Mouse (Mus musculus): ENCODE measurements at regions not wholly inside any gene's neighbourhood (a gene's known extent, or its start where the extent isn't known, plus 50 kb on each side); places are given as distances from the start of the nearest gene placed in this dataset.

DNA sequence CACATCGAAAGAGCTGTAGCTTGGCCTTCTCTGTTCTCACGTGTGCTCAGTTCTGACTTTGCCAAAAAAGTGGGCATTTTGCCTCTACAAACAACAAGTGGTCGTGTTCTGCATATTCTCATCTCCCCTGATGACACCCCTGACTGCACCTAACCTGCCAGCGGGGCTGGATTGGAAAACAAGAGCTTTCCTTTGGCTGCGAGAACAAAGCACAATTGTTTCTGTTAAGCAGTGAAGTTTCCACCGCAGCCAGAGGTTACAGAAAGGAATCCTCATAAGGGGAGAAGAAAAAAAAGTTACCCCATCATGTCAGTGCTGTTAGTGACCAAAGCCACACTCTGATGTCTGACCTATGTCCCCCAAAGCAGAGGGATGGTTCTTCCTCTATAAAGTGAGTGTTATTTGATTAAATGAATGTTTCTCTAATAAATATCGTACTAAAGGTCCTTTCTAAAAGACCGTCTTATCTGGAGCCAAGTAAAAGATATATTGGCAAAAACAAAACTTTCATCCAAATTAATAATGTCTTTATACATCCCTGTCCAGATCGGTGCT lies 371.4 kb upstream of the Intu start:
- Histone ChIP-seq H3K9me3 (no peaks in the 10 kb centered on the region), H3K27ac (replicated peaks) (no peak overlapping the region), H3K27me3 (replicated peaks; ENCODE audit: low read depth, poor library complexity, severe bottlenecking) (no peaks in the 10 kb centered on the region), H3K4me3 (no peak overlapping the region), H3K4me1 (peaks cover 12% of the 10 kb centered on the region; the same call in 1 of the 2 replicates), H3K36me3 (replicated peaks) (no peaks in the 10 kb centered on the region)
- 54% methylated on average over 9 of the region's 9 CpGs for WGBS
- DNase-seq (ENCODE audit: low spot score): peak; percentile 10

GRCm38 (mm10) chr3:40164181-40164580 lies 366.9 kb upstream of the Intu start:
- WGBS: 74% methylated on average over 1 of the region's 1 CpGs
- no peak overlapping the region for H3K4me3 ChIP-seq

DNA sequence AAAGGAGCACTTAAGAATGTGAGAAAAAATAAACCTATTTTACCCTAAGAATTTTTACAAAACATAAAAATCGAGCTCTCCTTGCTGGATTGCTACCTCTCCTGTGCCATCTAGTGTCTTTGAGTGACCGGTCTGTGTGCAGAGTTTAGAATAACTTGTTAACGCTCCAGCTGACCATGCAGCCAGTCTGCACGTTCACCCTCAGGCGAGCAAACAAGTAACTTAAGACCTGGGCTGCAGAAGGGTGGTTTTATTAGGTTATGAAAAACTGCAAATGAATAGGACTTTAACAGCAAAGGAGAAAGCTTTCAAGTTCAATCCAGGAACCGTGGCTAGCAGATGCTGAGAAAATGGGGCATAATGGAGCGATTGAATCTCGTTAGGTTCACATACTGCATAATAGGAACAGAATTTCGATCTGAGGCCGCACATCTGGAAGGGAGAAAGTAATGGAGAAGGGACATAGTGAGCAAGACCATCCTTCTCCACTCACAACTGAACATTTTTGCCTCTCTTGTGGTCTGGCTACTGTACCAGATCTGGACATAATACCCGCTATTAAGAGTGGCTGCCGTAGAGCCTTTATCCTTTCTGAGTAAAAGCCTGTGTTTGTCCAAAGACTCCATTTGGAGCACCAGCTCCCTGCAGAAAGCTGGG lies 363.0 kb upstream of the Intu start:
- H3K27me3 ChIP-seq (replicated peaks; ENCODE audit: low read depth, poor library complexity, severe bottlenecking): no peaks in the 10 kb centered on the region
- H3K4me1 ChIP-seq: peaks cover 10% of the 10 kb centered on the region
- H3K27ac ChIP-seq (replicated peaks): no peak overlapping the region; the same call in 1 of the 2 replicates
- WGBS: 54% methylated on average over 12 of the region's 12 CpGs
- no peaks in the 10 kb centered on the region for H3K9me3 ChIP-seq
- H3K4me3 ChIP-seq: no peak overlapping the region
- peak; percentile 41 for DNase-seq (ENCODE audit: low spot score)
- H3K36me3 ChIP-seq (replicated peaks): no peaks in the 10 kb centered on the region

More at GRCm38 (mm10) chr3:40164181-40164580, 366.9 kb upstream of the Intu start:
- Histone ChIP-seq H3K4me1 (peaks cover 16% of the 10 kb centered on the region), H3K9me3 (no peaks in the 10 kb centered on the region), H3K27ac (replicated peaks) (no peak overlapping the region), H3K27me3 (replicated peaks; ENCODE audit: low read depth, poor library complexity, severe bottlenecking) (no peaks in the 10 kb centered on the region), H3K36me3 (replicated peaks) (no peaks in the 10 kb centered on the region)
- DNase-seq (ENCODE audit: low spot score): no peak

- Histone ChIP-seq H3K9me3 (no peaks in the 10 kb centered on the region), H3K4me1 (peaks cover 10% of the 10 kb centered on the region), H3K36me3 (replicated peaks) (no peaks in the 10 kb centered on the region), H3K27ac (replicated peaks) (no peak overlapping the region), H3K4me3 (no peak overlapping the region), H3K27me3 (replicated peaks; ENCODE audit: low read depth, poor library complexity, severe bottlenecking) (no peaks in the 10 kb centered on the region)
- no peak for DNase-seq (ENCODE audit: low spot score)
- 87% methylated on average over 2 of the region's 2 CpGs for WGBS
Measured at GRCm38 (mm10) chr3:40169590-40169989, 361.5 kb upstream of the Intu start.

GRCm38 (mm10) chr3:40179726-40180317 lies 351.3 kb upstream of the Intu start:
- H3K27ac ChIP-seq (replicated peaks): no peak overlapping the region
- 70% methylated on average over 3 of the region's 3 CpGs for WGBS
- H3K36me3 ChIP-seq (replicated peaks): no peaks in the 10 kb centered on the region
- H3K4me3 ChIP-seq: no peak overlapping the region
- no peaks in the 10 kb centered on the region for H3K27me3 ChIP-seq (replicated peaks; ENCODE audit: low read depth, poor library complexity, severe bottlenecking)
- no peak for DNase-seq (ENCODE audit: low spot score)
- H3K4me1 ChIP-seq: no peaks in the 10 kb centered on the region
- H3K9me3 ChIP-seq: no peaks in the 10 kb centered on the region

GRCm38 (mm10) chr3:40185597-40186320 lies 345.3 kb upstream of the Intu start:
- H3K4me3 ChIP-seq: no peak overlapping the region
- WGBS: 86% methylated on average over 5 of the region's 5 CpGs
- H3K27ac ChIP-seq (replicated peaks): no peak overlapping the region
- no peaks in the 10 kb centered on the region for H3K9me3 ChIP-seq
- DNase-seq (ENCODE audit: low spot score): no peak
- H3K27me3 ChIP-seq (replicated peaks; ENCODE audit: low read depth, poor library complexity, severe bottlenecking): no peaks in the 10 kb centered on the region
- no peaks in the 10 kb centered on the region for H3K36me3 ChIP-seq (replicated peaks)
- no peaks in the 10 kb centered on the region for H3K4me1 ChIP-seq

- no peaks in the 10 kb centered on the region for H3K36me3 ChIP-seq (replicated peaks)
- H3K27ac ChIP-seq (replicated peaks): no peak overlapping the region
- no peaks in the 10 kb centered on the region for H3K9me3 ChIP-seq
- H3K27me3 ChIP-seq (replicated peaks; ENCODE audit: low read depth, poor library complexity, severe bottlenecking): no peaks in the 10 kb centered on the region
- no peak for DNase-seq (ENCODE audit: low spot score)
- WGBS: 84% methylated on average over 6 of the region's 6 CpGs
- no peaks in the 10 kb centered on the region for H3K4me1 ChIP-seq
- no peak overlapping the region for H3K4me3 ChIP-seq
Measured at GRCm38 (mm10) chr3:40189529-40189928, 341.6 kb upstream of the Intu start.

- 65% methylated on average over 4 of the region's 4 CpGs for WGBS
- no peak overlapping the region for H3K27ac ChIP-seq (replicated peaks)
- H3K9me3 ChIP-seq: no peaks in the 10 kb centered on the region
- DNase-seq (ENCODE audit: low spot score): no peak
- H3K4me3 ChIP-seq: no peak overlapping the region
- H3K36me3 ChIP-seq (replicated peaks): no peaks in the 10 kb centered on the region
- H3K27me3 ChIP-seq (replicated peaks; ENCODE audit: low read depth, poor library complexity, severe bottlenecking): no peaks in the 10 kb centered on the region
- H3K4me1 ChIP-seq: no peaks in the 10 kb centered on the region
Measured at GRCm38 (mm10) chr3:40190024-40190423, 341.1 kb upstream of the Intu start.

GRCm38 (mm10) chr3:40200174-40200573 lies 330.9 kb upstream of the Intu start:
- Histone ChIP-seq H3K36me3 (replicated peaks) (no peaks in the 10 kb centered on the region), H3K4me1 (no peaks in the 10 kb centered on the region), H3K9me3 (no peaks in the 10 kb centered on the region), H3K27ac (replicated peaks) (no peak overlapping the region), H3K4me3 (no peak overlapping the region), H3K27me3 (replicated peaks; ENCODE audit: low read depth, poor library complexity, severe bottlenecking) (no peaks in the 10 kb centered on the region)
- WGBS: 90% methylated on average over 4 of the region's 4 CpGs
- DNase-seq (ENCODE audit: low spot score): no peak

- H3K27ac ChIP-seq (replicated peaks): no peak overlapping the region; the same call in 1 of the 2 replicates
- 50% methylated on average over 4 of the region's 4 CpGs for WGBS
- H3K4me3 ChIP-seq: no peak overlapping the region
- no peak for DNase-seq (ENCODE audit: low spot score)
- no peaks in the 10 kb centered on the region for H3K9me3 ChIP-seq
- H3K4me1 ChIP-seq: peaks cover 12% of the 10 kb centered on the region
- no peaks in the 10 kb centered on the region for H3K27me3 ChIP-seq (replicated peaks; ENCODE audit: low read depth, poor library complexity, severe bottlenecking)
- no peaks in the 10 kb centered on the region for H3K36me3 ChIP-seq (replicated peaks)
Measured at GRCm38 (mm10) chr3:40206326-40206725, 324.8 kb upstream of the Intu start.

DNA sequence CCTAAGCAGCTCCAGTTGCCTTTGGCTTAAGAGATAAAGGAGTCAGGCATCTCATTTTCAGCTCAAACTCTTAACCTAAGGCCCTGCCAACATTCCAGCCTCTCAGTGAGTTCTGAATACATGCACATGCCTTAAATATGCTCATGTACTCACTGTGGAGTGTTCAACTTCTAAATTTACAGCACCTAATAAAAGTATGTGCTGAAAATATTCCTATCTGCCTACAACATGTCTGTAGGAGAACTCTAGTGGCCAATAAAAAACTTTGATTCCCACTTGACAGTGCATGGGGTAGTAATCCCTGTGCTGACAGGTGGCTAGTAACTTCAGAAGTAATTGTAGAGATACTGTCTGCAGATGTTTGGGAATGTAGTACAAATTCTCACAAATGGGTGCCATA lies 319.3 kb upstream of the Intu start:
- Histone ChIP-seq H3K27ac (replicated peaks) (no peak overlapping the region), H3K4me3 (no peak overlapping the region), H3K4me1 (peaks cover under 1% of the 10 kb centered on the region; the same call in 1 of the 2 replicates), H3K27me3 (replicated peaks; ENCODE audit: low read depth, poor library complexity, severe bottlenecking) (no peaks in the 10 kb centered on the region), H3K9me3 (no peaks in the 10 kb centered on the region), H3K36me3 (replicated peaks) (no peaks in the 10 kb centered on the region)
- DNase-seq (ENCODE audit: low spot score): no peak

GRCm38 (mm10) chr3:40226772-40227171 lies 304.3 kb upstream of the Intu start:
- Histone ChIP-seq H3K9me3 (no peaks in the 10 kb centered on the region), H3K4me3 (no peak overlapping the region), H3K36me3 (replicated peaks) (no peaks in the 10 kb centered on the region), H3K4me1 (no peaks in the 10 kb centered on the region), H3K27me3 (replicated peaks; ENCODE audit: low read depth, poor library complexity, severe bottlenecking) (no peaks in the 10 kb centered on the region), H3K27ac (replicated peaks) (no peak overlapping the region)
- DNase-seq (ENCODE audit: low spot score): no peak
- 79% methylated on average over 1 of the region's 1 CpGs for WGBS

All from embryonic facial prominence, embryonic 10.5 days (tissue).